Mouse (Mus musculus) bone marrow, adult 2 months (tissue): Measurements from ENCODE around the gene Lrriq3.

Source experiments
- CTCF ChIP-seq: fragments of 200-500 bp; IDR thresholded peaks from 2 replicates; pipeline ENCODE4 v1.5.1; 2011; ENCODE audit warnings: low read length, control low read depth; ENCODE audit not compliant: control insufficient read depth, insufficient read depth
- POLR2A ChIP-seq: fragments of 200-500 bp; IDR thresholded peaks from 2 replicates; pipeline ENCODE4 v1.6.1; 2011; ENCODE audit warnings: low read depth, mild to moderate bottlenecking, control low read depth, low read length, borderline replicate concordance; ENCODE audit not compliant: control insufficient read depth

DNA sequence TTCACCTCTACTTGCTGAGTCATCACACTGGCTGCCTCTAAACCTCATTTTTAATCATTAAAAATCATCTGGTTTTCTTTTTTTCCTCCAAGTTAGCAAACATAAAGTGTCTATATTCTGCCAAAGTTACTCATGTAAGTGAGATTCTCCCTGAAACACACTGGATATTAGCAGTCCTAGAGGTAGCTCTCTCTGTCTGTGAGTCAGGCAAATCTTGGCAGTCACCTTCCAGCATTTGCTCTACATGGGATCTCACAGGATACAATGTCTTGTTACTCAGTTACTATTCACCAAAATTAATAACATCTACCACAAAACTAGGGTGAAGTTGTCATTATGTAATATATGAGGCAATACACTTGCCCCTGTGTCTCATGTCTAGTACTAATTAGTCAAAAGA, 41.2 kb upstream of the Lrriq3 start:
- TF ChIP-seq CTCF (no peak), POLR2A (no peak)
